Mouse (Mus musculus) cortical plate, adult 2 months (tissue): ENCODE data around the gene Zfp74. TPM values are rescaled to one million over a fixed set of nuclear protein-coding genes. Genes with fewer than 3 reads are reported as not detected.

Experiments used
- H3K27ac ChIP-seq: fragments of 200-500 bp; 2 replicates; pipeline ENCODE4 v1.5.1; 2012; ENCODE audit warnings: low read length, control low read depth, inconsistent platforms; ENCODE audit not compliant: insufficient read depth
- H3K4me1 ChIP-seq: fragments of 200-500 bp; 2 replicates; pipeline ENCODE4 v1.6.1; 2011; ENCODE audit warnings: low read length; ENCODE audit not compliant: control insufficient read depth, insufficient read depth
- H3K4me3 ChIP-seq: fragments of 200-500 bp; 2 replicates; pipeline ENCODE4 v1.5.1; 2011; ENCODE audit warnings: mild to moderate bottlenecking, low read length, control low read depth; ENCODE audit not compliant: insufficient read depth
- CTCF ChIP-seq: fragments of 200-500 bp; IDR thresholded peaks from 2 replicates; pipeline ENCODE4 v1.5.1; 2011; ENCODE audit warnings: mild to moderate bottlenecking, control low read depth, low read length; ENCODE audit not compliant: insufficient read depth; ENCODE audit errors: extremely low read depth
- POLR2A ChIP-seq: fragments of 200-500 bp; IDR thresholded peaks from 2 replicates; pipeline ENCODE4 v1.6.1; 2011; ENCODE audit warnings: mild to moderate bottlenecking, low read length, control low read depth; ENCODE audit not compliant: insufficient read depth; ENCODE audit errors: extremely low read depth
- polyA plus RNA-seq: library from polyadenylated mRNA; depleted of rRNA; stranded (reverse); fragments of >200 nt; gene quantifications from 2 replicates; pipeline ENCODE4 v1.2.3, GENCODE M21; 2012; rRNA removed

The Zfp74 gene
- polyA plus RNA-seq, 1 experiment: 12.5 TPM

GRCm38 (mm10) chr7:29892756-29893155, 61.1 kb downstream of the Zfp74 start:
- TF ChIP-seq POLR2A (no peak), CTCF (no peak)
- H3K4me3 ChIP-seq: no peak overlapping the region
- no peaks in the 10 kb centered on the region for H3K4me1 ChIP-seq
- no peak overlapping the region for H3K27ac ChIP-seq

- Histone ChIP-seq H3K27ac (no peak overlapping the region), H3K4me1 (no peaks in the 10 kb centered on the region), H3K4me3 (no peak overlapping the region)
- TF ChIP-seq POLR2A: no peak
- no peak for TF ChIP-seq CTCF
Measured at GRCm38 (mm10) chr7:29890501-29890900, 63.4 kb downstream of the Zfp74 start.

GRCm38 (mm10) chr7:29880916-29881315, 73.0 kb downstream of the Zfp74 start:
- Histone ChIP-seq H3K4me1 (no peaks in the 10 kb centered on the region), H3K27ac (no peak overlapping the region), H3K4me3 (no peak overlapping the region)
- no peak for TF ChIP-seq CTCF
- TF ChIP-seq POLR2A: no peak

Other genes starting within 250 kb of the Zfp74 start
- gene Catsperg2, start 227.1 kb downstream of the Zfp74 start, polyA plus RNA-seq: 0.08 TPM in 2 replicates
- gene Zfp84, start 185.5 kb downstream of the Zfp74 start, polyA plus RNA-seq: 9.2 and 9.6 TPM in 2 replicates
- 8.2 and 8.6 TPM in 2 replicates for gene Zfp30, start 170.1 kb downstream of the Zfp74 start, polyA plus RNA-seq
- gene Zfp790, start 138.0 kb downstream of the Zfp74 start, polyA plus RNA-seq: 8.3 and 9.8 TPM in 2 replicates
- gene Zfp940, start 100.4 kb downstream of the Zfp74 start, polyA plus RNA-seq: 14.8 and 15.9 TPM in 2 replicates
- gene Zfp420, start 94.1 kb downstream of the Zfp74 start, polyA plus RNA-seq: 13.1 and 14.1 TPM in 2 replicates
- 12.0 and 12.5 TPM in 2 replicates for gene Zfp27, start 47.5 kb downstream of the Zfp74 start, polyA plus RNA-seq
- 9.2 and 9.5 TPM in 2 replicates for gene Zfp383, start 45.9 kb downstream of the Zfp74 start, polyA plus RNA-seq
- gene Zfp568, start 29.9 kb upstream of the Zfp74 start, polyA plus RNA-seq: 2.1 and 3.0 TPM in 2 replicates
- 13.8 and 14.2 TPM in 2 replicates for gene Zfp14, start 97.3 kb upstream of the Zfp74 start, polyA plus RNA-seq
- 2.3 and 2.5 TPM in 2 replicates for gene Zfp82, start 118.8 kb upstream of the Zfp74 start, polyA plus RNA-seq
- gene Gm26920, start 136.3 kb upstream of the Zfp74 start, polyA plus RNA-seq: 0.44 and 0.50 TPM in 2 replicates
- 6.0 and 7.0 TPM in 2 replicates for gene Zfp566, start 136.4 kb upstream of the Zfp74 start, polyA plus RNA-seq
- gene Zfp260, start 140.7 kb upstream of the Zfp74 start, polyA plus RNA-seq: 42.8 and 44.9 TPM in 2 replicates
- 9.8 and 10.4 TPM in 2 replicates for gene Zfp382, start 167.9 kb upstream of the Zfp74 start, polyA plus RNA-seq
- gene Zfp146, start 215.7 kb upstream of the Zfp74 start, polyA plus RNA-seq: 33.5 and 35.2 TPM in 2 replicates
- gene Cox7a1, start 230.1 kb upstream of the Zfp74 start, polyA plus RNA-seq: 7.4 TPM in 2 replicates
- 254 and 279 TPM in 2 replicates for gene Capns1, start 244.7 kb upstream of the Zfp74 start, polyA plus RNA-seq